Mouse (Mus musculus): ENCODE measurements around the gene Mob3a.
"Not testable (repeated sequence)": the region's sequence is repeated elsewhere in the genome, so short reads cannot be mapped to it uniquely, and the experiment has no call there.

The Mob3a gene

DNA sequence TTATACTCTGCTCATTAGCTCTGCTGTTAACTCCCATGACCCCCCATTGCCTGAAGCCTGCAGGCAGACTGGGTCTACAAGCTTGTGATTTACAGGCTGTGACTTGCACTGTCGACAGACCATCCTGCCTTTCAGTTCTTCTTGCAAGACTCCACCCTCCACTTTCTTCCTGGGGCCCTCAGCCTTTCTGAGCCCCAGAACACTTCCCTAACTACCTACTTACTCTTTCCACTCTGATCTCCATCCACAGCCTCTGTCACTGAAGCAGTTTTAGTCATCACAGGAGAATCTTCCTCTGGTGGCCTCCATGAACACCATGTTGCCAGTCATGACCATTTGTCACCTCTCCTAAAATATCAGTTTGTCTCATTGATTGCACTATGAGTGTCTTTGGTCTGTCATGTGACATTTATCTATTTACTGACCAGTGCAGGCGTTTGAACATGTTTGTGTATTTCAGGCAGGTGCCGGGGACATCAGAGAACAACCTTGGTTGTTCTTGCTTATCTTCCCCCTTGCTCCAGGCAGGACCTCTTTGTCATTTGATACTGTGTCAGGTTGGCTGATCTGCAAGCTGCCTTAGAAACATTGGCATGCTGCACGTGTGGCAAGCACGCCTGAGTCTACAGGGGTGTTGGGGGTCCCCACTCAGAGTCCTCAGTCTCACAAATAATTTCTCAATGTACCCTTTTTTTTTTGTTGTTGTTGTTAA is 38.1 kb downstream of the Mob3a start:
- DNase-seq (ENCODE audit: low spot score) = no peak

DNA sequence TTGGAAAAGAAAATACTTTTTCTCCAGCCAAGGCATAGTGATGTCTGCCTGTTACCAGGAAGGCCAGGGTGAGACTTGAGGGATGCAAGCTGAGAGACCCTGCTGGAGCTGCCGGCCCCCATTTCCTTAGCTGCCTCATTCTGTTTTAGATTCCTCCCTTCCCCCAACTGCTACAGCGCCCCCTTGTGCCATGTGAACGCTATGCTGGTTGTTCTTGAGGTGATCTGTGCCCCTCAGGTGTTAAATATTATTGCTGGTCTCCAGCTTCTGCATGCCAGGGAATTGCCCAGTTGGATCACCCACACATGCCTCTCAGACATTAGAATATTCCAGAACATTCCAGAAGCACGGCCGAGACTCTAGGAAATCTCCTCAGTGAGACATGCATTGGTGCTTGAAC is 40.6 kb downstream of the Mob3a start:
- peak; percentile 72 for DNase-seq (ENCODE audit: low spot score)

DNA sequence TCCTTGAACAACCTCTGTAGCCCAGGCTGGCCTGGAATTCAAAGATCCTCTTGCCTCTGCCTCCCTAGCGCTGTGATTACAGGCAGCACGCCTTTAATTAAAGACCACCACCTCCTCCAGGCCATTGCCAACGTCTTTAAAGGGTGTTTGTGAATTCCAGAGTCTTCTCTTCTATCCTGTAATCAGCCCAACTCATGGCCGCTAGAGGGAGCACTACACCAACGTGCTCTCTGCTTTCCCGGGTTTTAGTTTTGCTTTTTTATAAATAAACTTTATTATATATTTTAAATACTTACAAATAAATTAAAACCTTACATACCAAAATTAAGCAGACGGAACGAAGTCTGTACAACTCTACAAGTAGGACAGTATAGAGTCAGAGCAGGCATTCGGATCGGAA is 42.6 kb downstream of the Mob3a start:
- peak; percentile 57 for DNase-seq (ENCODE audit: low spot score)

DNA sequence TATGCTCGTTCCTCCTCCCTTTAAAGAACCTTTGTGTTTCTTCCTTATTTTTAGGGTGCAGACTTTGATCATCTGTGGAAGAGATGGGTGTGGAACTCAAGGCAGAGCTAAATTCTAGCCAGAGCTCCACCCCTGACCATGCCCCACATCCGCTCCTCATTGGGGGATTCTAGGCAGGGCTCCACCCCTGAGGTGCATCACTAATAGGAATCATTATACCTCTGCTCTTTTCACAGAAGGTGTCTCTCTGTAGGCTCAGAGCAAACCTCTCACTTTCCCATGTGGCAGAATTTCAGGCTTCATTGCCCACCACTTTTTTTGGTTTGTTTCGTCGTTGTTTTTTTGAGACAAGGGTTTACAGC is 43.0 kb downstream of the Mob3a start:
- DNase-seq (ENCODE audit: low spot score) = peak; percentile 60

DNA sequence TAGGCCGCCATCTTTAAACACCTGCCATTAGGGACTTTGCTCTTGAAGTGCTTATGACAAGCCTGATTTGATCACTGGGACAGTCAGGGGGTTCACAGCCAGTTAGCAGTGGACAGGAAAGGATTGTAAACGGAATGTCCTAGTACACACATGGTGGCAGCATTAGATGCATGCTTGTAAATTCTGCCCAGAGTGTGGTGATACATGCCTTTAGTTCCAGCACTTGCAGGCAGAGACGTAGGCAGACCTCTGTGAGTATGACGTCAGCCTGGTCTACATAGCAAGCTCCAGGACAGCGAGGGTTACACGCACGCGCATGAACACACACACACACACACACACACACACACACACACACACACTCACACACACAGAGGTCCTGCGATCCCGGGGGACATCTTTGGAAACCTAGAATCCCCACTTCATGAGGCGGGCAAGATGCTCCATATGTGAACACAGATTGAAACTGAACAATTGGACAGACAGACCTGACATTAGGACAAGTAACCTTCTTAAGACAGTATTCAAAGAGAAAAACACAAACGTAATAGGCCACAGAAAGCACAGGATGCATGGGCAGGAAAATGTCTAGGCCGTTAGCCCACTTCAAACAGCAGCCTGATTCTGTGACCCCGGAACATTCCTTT is 43.5 kb downstream of the Mob3a start:
- peak; percentile 70 for DNase-seq (ENCODE audit: low spot score)

DNA sequence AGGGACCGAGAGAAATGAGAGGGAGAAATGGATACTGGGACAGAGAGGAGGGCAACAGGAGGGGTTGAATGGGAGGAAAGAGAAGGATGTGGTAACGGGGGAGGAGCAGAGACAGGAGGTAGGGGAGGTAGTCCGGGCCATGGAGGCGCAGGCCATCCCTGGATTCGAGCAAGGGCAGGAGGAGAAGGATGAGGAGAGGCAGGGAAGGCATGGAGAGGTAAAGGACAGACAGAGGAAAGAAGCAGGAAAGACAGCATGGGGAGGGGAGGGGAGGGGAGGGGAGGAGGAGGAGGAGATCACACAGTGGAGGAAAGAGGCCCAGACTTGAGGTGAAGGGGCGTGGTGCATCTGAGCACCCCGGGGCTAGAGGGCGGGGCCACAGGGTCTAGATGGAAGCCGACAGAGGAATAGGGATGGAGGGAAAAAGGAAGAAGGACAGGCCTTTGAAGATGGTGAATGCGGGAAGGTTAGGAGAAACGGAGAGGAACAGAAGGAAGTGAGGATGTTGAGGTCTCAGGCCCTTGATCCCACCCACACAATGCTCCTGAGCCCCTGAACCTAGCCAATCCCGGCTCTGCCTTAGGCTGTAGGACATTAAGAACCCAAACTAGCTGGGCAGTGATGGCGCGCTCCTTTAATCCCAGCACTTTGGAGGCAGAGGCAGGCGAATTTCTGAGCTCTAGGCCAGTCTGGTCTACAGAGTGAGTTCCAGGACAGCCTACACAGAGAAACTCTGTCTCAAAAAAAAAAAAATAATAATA is 44.7 kb downstream of the Mob3a start, which contains the start of gene Btbd2:
Gene Btbd2, minus strand, starts transcription at position 209 of the 761 bp plus-strand sequence.
- DNase-seq (ENCODE audit: low spot score) = no peak

DNA sequence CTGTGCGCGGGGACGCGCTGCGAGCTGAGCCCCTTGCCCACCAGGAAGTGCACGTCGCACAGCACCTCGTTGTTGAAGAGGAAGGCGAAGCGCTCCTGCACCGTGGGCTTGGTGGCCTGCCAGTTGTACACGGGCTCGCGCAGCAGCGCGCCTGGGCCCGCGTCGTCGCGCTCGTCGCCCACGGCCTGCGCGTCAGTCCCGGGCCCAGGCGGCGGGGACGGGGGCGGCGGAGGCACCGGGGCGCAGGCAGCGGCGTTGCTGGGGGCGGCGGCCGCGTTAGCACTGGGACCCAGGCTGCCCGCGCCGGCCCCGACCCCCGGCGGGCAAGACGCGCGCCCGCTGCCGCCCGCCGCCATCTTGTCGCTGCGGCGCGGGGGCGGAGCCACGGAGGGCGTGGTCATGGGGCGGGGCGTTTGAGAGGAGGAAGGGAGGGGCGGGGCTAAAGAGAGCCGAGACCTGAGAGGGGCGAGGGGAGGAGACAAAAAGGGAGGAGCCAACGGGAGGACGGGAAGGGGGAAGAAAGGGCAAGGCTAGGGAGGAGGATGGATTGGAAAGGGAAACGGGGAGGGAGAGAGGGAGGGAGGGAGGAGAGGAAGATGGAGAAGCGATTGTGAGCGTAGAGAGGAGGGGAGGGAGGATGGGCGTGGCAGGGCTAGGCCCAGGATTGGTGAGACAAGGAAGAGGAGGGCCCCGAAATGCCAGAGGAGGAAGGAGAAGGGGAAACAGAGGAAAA is 45.5 kb downstream of the Mob3a start:
- DNase-seq (ENCODE audit: low spot score) = peak; percentile 87

DNA sequence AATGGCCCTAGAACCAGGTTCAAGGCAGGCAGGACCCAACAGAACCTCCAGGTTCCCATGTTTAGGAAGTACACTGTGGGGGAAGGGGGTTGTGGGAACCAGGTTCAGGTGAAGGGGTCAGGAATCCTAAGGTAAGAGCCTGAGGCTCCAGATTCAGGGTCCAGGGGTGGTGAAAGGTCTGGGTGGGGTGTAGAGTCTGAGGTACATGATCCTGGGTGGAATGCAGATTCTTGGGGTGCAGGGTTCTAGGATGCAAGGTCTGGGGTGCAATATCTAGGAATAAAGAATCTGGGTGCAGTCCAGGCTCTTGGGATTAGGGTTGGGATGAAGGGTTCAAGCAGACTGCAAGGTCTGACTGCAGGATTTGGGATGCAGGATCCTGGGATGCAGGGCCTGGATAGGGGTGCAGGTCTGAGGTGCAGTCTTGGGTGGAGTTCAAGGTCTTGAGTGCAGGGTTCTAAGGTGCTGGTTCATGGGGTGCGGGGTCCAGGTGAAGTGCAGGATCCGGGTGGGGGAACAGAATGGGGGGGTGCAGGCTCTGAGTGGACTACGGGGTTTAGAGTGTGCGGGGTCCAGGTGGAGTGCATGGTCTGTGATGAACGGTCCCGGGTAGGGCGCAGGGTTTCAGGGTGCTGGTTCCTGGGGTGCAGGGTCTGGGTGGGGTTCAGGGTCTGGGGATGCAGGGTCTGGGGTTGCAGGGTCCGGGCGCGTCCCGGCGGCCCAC is 46.2 kb downstream of the Mob3a start:
- no peak for DNase-seq (ENCODE audit: low spot score)

DNA sequence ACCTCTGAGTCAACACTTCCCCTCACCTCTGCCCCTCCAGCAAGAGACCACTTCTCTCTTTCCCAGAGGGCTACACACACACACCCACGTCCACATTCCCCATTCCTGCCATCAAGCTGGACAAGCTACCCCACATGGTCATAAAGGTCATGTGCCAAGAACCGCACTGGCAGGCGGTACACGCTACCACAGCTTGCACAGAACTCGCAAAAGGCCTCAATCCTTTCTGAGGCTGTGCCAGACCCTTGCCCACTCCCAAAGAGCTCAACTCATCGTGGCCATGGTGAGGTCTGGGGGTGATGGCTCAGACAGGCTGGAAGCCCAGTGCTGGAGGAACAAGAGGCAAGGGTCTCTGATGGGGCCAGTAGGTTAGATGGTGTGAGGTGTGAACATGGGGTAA is 46.9 kb downstream of the Mob3a start:
- no peak for DNase-seq (ENCODE audit: low spot score)

DNA sequence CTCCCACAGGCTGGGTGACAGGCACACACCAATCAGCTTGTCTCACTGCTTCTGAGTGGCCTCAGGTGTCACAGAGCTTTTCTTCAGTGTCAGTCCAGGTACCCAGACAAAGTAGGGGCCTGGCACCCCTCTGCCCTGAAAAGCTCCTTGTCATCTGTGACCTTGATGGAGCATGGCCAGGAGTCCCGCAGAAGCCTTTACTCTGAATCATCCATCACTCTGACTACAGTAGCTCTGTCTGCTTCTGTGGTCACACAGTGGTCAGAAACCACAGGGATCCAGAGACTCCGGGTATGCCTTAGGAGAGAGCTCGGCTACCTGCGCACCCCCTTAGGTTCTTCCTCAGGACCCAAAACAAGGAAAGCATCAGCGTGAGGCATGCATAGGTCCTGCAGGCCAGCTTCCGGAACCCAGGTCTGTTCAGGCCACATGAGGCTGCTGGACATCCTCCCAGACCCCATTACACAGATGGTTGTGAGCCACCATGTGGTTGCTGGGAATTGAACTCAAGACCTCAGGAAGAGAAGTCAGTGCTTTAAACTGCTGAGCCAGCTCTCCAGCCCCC is 48.5 kb downstream of the Mob3a start:
- no peak for DNase-seq (ENCODE audit: low spot score)

DNA sequence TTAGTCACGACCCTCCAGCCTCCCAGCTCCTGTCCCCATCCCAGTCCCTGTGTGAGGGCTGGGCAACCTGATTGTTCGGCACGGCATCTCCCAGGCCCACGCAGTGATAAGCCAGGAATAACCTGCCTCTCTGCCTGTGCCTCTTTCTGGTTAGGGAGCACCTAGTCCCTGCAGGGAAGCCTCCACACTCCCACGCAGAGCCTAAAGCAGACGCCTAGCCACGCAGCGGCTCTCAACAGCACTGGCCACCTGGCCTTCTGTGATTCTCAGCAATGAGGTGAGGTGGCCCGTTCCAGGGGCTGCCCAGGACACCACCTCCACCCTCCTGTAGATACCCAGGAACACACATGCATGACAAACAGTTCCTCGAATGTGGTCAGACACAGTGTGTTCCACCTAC is 51.4 kb downstream of the Mob3a start:
- no peak for DNase-seq (ENCODE audit: low spot score)

DNA sequence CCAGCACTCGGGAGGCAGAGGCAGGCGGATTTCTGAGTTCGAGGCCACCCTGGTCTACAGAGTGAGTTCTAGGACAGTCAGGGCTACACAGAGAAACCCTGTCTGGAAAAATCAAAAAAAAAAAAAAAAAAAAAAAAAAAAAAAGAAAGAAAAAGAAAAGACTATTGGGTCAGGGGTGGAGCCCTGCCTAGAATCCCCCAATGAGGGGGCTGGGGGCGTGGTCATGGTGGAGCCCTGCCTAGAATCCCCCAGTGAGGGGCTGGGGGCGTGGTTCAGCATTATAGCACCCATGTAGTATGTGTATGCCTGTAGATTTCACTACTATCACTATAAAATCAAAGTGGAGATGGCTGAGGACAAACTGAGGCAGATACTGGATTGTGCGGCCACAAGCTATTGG is 51.9 kb downstream of the Mob3a start:
- not testable (repeated sequence) for DNase-seq (ENCODE audit: low spot score)

DNA sequence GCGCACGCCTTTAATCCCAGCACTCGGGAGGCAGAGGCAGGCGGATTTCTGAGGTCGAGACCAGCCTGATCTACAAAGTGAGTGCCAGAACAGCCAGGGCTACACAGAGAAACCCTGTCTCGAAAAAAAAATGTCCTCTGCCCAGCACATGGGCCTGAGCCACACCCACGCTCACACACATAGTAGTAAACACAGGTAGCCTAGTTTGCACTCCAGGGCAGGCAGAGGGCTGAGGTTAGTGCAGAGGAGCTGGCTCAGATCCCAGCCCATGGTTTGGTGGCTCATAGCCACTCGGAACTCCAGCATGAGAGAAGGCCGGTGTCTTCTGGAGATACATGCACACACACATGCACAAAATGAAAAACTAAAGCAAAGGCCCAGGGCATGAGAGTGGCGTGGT is 54.8 kb downstream of the Mob3a start:
- no peak for DNase-seq (ENCODE audit: low spot score)

DNA sequence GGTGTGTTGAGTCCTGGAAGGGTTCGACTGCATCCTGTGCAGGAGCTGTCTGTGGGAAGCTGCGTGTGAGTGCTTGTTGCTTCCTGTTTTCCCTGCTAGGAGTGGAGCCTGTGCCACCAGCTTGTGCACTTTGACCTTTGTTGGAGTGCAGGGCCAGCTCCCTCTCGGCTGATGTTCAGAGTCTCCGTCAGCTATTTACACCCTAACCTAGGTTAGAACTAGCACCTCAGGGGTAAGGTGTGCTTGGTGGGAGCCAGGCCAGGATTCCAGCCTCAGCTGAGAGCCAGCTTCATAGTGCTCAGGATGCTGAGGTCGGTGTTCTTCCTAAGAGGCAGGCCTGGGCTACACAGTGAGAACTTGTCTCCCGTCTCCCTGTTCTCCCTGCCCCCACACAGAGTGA is 66.4 kb downstream of the Mob3a start:
- no peak for DNase-seq (ENCODE audit: low spot score)
